Mouse (Mus musculus) 3134 (cell line): Measurements from ENCODE around the gene Pnpla7.
"Not testable (repeated sequence)": the region's sequence is repeated elsewhere in the genome, so short reads cannot be mapped to it uniquely, and the experiment has no call there.

Experiments used
- DNase-seq: peaks from one replicate; pipeline ENCODE4 v3.0.0-alpha.2; 2011; ENCODE audit warnings: low spot score; ENCODE audit not compliant: insufficient read length; ENCODE audit errors: extremely low read depth

Gene Pnpla7

DNA sequence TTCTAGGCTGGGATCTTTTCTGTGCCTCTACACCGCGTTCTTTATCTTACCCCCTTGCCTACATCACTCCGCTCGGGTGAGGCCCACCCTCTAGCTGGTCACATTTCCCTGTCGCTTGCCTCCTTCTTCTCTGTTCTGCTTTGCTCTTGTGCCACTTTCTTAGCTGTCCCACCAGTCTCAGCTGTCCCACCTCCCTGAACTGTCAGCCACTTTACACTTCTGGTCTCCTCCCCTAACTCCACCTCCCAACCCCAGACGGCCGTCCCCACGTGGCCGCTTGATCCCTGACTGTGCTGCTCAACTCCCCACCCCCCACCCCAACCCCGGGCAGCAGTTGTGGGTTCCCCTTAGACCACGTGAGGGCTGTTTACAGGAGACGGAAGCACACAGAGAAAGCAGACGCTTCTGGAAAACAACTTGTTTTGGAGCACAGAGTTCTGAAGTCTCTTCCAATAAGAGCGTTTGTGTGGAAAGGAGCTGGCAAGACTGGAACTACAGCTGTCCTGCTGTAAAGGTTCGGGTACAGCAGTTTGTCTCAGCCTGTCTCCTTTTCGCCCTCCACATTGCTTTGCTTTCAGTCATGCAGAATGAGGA, at the start of gene Pnpla7:
TSS of gene Pnpla7 (plus strand) at position 330 of the 594 bp plus-strand sequence.
- peak; percentile 81 for DNase-seq

DNA sequence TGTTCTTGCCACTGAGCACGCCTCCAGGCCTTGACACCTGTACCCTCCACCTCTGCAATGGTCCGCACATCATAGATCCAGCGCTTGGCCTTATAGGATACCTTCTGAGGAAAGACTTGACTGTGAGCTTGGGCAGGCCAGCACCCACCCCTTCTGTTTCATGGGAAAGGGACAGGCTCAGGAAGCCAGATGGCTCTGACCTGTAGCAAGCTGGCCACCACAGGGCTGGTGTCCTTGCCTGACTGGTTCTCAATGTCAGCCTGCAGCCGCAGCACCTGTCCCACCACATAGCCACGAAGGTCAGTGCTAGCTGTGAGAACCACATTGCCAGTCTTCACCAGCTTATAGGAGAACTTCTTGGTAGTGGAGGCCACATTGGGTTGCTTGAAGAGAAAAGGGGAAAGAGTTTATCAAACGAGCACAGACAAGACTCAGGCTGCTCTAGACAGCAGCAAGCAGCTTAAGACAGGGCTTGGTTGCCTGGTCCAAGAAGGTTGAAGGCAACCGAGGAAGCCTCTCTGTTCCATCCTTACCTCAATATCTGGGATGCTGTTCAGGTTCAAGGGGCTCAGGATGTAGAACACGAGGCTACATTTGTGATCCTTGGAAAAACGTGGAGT, 49.4 kb upstream of the Pnpla7 start:
- no peak for DNase-seq

GRCm38 (mm10) chr2:24926965-24927358, 48.9 kb upstream of the Pnpla7 start:
- DNase-seq = no peak

- DNase-seq = no peak
These were observed 47.9 kb upstream of the Pnpla7 start for GRCm38 (mm10) chr2:24927810-24928479.

DNA sequence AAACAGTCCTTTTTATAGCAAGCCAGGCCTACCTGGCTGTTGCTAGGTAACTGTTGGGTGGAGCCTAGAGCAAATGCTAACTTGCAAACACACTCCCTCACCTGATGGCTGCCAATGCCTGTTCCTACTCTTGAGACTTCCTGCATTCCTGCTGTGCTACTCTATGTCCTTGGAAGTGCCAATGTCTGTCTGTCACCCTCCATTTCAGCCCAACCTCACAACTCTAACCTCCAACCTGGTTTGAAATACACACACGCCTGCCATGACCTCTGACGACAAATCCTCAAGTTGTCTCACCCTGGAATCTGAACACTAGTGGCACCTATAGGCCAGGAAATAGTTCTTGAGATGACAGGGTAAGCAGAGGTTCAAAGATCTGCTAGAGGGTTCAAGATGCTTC, 46.7 kb upstream of the Pnpla7 start:
- no peak for DNase-seq

- no peak for DNase-seq
These were observed 46.2 kb upstream of the Pnpla7 start for GRCm38 (mm10) chr2:24929593-24929992.

DNA sequence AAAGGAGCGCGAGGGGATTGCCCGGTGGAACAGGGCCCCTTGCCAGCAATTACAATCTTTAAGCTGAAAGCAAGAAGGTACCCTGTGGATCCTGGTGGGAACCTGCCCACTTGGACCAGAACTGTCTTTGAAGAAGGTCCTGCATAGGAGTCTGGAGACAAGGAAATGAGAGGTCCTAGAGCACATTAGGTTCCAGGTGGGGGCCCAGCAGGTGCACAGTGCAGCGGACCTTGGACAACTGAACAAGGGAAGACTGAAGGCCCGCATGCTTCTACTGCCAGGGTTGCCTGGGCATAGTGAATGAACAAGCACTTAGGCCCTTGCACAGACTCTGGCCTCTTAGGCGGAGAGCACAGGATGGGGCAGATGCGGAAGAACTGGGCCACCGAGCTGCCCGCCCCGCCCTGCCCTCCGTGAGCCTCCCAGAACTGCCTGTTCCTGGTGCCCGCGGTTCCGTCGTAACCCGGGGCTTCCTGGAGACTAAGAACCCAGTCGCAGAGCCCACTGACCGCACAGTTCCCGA, 41.3 kb upstream of the Pnpla7 start:
- no peak for DNase-seq

DNA sequence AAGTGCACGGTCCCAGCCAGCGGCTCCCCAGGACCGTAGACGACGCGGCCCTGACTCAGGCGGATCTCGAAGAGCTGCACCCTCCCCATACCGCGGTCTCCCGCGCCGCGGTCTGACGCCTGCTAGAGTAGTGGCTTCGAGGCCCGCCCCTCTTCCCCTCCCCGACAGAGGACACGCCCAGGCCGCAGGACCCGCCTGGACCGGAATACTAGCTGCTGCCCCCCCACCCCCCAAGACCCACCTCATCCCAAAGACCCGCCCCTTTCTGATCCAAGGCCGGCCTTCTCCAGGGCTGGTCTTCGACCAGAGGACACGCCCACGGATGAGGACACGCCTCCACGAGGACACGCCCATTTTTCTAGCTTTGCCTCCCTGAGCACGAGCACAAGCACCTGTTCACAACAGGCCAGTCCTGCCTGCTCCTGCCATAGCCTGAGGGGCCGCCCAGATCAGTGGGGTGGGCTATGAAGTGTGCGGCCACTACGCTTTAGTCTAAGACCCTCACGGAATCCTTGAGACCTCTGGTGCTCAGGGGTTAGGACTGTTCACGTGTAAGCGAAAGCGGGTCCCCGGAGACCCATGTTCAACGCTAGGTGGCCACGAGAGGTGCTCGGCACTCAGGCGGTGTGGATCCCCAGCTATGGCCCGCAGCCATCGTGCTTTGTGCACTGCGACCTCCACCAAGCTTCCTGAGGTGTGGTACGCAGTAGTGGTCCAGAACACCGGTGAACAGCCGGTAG, 40.6 kb upstream of the Pnpla7 start, which contains the start of gene Arrdc1:
TSS of gene Arrdc1 (minus strand) at position 196 of the 740 bp plus-strand sequence.
- DNase-seq = peak; percentile 95

GRCm38 (mm10) chr2:24942092-24942491, 33.7 kb upstream of the Pnpla7 start:
- no peak for DNase-seq

DNA sequence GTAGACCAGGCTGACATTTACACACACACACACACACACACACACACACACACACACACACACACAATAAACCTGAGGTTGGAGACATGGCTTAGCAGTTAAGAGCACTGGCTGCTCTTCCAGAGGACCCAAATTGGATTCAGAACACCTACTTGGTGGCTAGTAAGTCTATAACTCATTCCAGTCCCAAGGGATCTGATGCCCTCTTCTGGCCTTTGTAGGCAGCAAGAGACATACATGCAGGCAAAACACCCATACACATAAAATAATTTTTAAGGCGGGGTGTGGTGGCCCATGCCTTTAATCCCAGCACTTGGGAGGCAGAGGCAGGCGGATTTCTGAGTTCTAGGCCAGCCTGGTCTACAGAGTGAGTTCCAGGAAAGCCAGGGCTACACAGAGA, 31.5 kb upstream of the Pnpla7 start:
- DNase-seq = peak; percentile 32

DNA sequence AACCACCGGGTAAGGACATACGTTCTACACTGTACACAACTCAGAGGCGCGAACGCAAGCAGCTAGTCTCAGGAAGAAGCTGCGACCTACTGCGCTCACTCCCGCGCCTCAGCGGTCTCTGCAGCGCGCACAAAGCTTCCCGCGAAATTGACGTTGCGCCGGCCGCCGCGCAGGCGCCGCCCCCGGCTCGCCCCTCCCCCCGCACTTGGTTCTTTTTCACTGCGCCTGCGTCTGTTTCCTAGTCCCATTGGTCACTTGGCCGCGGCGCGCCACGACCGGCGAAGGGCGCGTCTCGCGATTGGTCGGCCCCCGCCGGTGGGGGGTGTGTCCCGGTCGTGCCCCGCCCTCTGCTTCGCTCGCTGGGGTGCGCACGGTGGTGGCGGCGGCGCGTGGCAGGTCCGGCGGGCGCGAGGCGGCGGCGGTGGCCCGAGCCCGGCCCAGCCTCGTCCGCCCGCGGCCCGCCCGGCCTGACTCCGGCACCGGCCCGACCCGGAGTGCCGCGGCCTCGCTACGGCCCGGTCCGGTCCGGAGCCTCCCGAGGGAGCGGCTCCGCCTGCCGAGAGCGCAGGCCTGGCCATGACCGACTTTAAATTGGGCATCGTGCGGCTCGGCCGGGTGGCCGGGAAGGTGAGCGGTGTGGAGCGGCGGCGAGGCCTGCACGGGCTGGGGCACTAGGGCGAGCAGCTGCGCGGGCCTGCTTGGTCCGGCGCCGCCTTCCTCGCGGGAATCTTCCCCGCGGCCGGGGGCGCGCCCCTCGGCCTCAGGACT, 26.2 kb upstream of the Pnpla7 start, which contains the start of gene Zmynd19:
TSS of gene Zmynd19 (plus strand) at position 372 of the 768 bp plus-strand sequence.
- DNase-seq = peak; percentile 96

DNA sequence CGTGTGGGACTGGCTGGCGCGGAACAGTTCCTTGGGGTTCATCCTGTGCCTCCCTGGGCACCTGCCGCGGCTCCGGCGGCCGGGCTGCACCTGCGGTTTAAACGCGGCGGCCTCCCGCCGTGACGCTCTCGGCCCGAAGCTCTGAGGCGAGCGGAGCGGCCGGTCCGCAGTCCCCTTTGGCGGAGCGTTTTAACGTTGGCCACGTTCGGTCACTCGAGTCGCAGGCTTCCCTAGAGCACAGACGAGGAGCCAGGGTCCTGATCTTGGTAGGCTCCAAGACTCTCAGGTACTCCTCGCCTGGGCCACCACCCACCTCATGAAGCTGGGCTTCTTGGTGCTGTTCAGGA, 25.7 kb upstream of the Pnpla7 start:
- peak; percentile 57 for DNase-seq

- DNase-seq = no peak
These were observed 23.2 kb upstream of the Pnpla7 start for GRCm38 (mm10) chr2:24952537-24953055.

GRCm38 (mm10) chr2:24960910-24961309, 14.9 kb upstream of the Pnpla7 start:
- DNase-seq = no peak

- peak; percentile 81 for DNase-seq
These were observed 13.4 kb upstream of the Pnpla7 start, which contains the start of gene Dph7 for GRCm38 (mm10) chr2:24962304-24963000. Gene Dph7 (plus strand): TSS chr2:24962400.

- DNase-seq = no peak
These were observed 5.4 kb upstream of the Pnpla7 start for GRCm38 (mm10) chr2:24970386-24970785.

DNA sequence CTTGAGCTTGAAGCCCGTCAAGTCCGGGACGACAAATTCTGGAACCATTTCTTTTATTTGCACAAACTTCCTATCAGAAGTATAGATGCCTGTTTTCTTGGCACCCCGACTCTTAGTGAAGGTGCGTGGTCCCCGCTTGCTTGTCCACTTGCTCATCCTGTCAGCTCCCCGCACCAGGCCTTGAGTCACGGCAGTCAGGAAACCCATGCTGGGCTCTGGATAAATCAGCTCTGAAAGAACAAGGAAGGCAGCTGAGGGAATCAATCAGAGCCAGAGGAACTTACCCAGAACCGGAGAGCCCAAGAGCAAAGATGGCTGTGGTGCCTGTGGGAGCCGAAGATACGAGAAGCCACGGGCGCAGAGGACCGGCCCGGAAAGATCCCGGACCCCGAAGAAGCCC, 1.4 kb upstream of the Pnpla7 start:
- not testable (repeated sequence) for DNase-seq

GRCm38 (mm10) chr2:24974906-24975703, 728 bp upstream of the Pnpla7 start, which contains the start of gene Mrpl41:
Gene Mrpl41 (minus strand): TSS chr2:24975098.
- peak; percentile 99 for DNase-seq
